Mouse (Mus musculus): ENCODE results near the gene Hacd1.

Gene Hacd1

DNA sequence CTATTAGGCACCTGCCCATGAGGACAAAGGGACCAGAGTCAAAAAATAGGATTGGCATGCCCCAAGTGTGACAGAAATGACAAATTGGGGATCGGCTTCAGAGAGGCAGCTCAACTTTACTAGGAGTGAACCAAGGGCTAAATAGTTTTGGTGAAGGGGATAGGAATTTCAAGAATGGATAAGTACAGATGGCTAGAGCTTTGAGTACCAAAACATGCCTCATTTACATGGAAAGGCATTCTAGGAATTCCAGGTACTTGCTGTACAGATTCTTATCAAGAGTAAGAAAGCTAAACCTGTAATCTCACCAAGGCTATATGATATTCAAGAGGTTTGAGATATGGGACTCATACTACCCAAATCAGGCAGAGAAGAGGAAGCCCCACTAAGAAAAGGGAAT lies 95.8 kb downstream of the Hacd1 start:
- no peak for DNase-seq

DNA sequence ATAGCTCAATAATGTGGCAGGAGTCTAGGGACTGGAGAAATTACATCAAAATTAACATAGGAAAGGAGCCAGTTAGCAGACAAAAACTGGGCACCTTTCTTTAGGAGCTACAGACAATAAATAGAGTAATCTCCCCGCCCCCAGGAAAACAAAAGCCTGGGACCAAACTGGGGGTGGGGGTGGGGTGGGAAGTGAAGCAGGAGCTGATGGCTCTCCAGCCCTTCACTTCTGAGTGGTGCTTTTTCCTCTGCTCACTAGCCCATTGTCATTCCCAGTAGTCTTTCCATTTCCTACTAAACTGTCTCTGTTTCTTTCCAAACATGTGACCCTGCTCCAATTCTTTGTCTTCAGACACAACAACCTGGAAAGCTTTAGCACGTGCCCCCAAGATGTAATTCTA lies 99.5 kb downstream of the Hacd1 start:
- DNase-seq = no peak

GRCm38 (mm10) chr2:13938118-13938517 lies 117.8 kb downstream of the Hacd1 start:
- peak in 1 of 2 experiments; percentile 3 for DNase-seq

- no peak for DNase-seq
Measured at GRCm38 (mm10) chr2:13935343-13935742, 120.6 kb downstream of the Hacd1 start.

GRCm38 (mm10) chr2:13932253-13932652 lies 123.7 kb downstream of the Hacd1 start:
- DNase-seq = no peak

DNA sequence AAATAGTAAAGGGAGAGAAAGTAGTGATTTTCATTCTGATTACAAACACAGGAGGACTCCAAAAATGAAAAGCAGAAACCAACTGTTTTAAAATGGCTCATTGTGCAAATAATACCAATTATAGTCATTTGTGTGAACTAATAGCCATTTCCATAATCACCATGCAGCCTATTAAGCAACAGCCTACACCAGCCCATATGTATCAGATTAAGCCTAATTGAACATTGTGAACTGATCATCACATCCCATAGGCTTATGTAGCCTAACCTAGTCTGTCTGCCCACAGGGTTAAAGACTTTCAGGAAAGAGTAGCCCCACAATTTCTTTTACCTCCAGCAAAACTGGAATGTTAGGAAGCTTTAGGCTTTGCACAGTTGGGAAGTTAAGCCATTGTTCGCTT lies 125.2 kb downstream of the Hacd1 start:
- DNase-seq = no peak

DNA sequence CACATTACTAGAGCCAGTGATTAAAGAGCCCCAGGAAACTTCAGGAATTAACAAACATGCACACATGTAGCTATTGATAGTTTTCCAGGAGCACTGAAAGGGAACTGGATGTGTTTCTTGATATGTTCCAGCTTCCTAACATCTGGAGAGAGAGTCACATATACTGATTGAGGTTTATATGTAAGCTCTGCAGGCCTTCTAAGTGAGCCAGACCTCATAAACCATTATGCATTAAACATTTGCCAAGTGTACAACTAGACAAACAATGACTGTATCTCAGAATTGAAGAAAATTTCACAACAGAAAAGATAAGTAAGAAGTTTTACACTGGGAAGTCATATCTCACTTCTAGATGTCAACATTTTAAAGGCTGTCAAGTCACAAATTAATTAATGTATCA lies 167.4 kb downstream of the Hacd1 start:
- DNase-seq = no peak

DNA sequence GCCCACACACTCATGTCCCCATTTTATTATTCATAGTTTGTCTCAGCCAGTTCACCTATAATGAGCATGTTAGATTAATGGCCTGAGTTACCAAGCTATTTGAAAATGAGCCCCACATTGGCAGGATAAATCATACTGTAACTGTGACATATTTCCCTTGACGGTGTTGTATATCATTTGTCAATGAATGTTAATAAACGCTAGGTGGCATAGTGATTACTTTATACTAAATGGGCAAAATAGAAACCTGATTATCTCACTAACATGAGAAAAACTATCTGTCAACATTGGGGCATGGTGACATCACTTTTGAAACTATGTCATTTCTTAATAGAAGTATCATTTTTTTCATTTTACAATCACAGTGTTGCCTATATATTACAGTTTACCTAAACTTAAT lies 198.5 kb downstream of the Hacd1 start:
- DNase-seq = no peak

DNA sequence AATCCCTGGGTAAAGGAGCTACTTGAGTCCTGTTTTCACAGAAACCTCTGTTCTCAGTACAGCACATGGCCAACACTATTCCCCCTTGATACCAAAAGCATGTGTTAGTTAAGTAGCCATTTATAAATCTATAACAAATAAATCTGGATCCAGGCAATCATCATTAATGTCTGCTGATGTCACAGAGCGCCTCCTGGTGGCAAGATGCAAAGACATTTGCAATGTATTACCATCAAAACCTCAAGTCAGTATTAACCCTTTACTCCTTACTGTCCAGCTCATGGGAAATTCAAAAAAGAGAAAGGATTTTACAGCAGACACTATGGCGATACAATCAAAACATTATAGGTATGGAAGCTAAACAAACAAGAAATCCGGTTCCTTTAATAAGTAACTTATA lies 200.4 kb downstream of the Hacd1 start:
- DNase-seq = peak; percentile 4 to 15

DNA sequence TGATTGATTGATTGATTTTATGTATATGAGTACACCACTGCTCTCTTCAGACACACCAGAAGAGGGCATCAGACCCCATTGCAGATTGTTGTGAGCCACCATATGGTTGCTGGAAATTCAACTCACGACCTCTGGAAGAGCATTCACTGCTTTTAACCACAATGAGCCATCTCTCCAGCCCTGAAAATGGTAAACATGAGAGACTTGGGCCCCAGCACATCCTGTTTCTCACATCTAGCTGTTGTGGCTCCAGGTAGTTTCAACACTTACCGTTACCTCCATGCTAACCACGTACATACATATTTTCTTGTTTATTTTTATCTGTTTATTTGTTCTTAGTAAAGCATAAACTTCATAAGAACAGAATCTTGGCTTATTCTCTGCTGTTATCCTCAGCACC lies 219.6 kb downstream of the Hacd1 start:
- DNase-seq = no peak

DNA sequence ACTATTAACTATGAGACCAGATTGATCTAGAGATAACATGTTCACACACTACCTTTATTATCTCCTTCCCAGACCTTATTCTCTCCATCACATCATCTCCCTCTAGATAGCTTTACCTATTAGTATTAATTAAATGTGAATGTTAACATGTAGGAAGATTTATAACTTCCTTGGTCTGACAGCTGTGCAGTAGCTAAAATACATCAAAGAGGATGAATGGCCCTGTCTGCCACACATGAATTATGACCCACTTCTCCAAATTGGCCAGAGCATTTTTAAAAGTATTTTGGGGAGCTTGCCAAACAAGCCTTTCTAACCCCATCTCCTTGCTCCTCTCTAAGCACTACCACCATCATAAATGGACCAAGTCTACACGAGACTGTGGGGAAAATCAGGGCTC lies 220.9 kb downstream of the Hacd1 start:
- no peak for DNase-seq

DNA sequence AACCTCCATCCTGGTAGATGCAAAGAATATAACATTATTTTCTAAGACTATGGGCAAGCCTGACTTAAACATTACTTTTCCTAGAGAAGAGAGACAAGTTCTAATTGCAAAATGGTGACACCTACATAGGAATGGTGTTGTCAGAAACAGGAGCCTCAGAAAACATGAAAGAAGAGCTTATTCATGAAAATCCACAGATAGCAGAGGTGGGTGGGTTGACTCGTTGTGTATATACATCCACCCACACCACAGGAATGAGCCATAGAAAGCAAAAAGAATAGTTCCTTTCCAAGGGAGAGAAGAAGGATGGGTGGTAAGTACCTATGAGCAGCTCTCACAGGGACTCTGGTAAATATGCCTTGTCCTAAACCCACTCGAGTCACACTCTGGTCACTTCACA lies 239.3 kb downstream of the Hacd1 start:
- DNase-seq = no peak

GRCm38 (mm10) chr2:13808593-13808992 lies 247.3 kb downstream of the Hacd1 start:
- no peak for DNase-seq

DNA sequence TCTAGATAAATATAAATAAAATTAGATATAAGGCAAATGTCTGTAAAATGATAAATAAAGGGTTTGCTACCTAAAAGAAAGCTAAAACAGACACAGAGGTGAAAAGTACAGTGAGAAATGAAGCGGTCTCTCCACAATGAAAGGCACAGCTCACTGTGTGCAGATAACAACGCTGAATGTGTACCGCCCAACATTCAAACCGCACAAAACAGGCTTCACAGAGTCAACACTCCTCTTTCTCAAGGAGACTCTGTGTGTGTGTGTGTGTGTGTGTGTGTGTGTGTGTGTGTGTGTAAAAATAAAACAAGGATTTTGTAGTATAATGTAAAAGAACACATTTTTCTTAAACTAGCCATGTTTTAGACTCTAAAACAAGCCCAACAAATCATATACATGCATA lies 247.9 kb downstream of the Hacd1 start:
- no peak for DNase-seq

DNA sequence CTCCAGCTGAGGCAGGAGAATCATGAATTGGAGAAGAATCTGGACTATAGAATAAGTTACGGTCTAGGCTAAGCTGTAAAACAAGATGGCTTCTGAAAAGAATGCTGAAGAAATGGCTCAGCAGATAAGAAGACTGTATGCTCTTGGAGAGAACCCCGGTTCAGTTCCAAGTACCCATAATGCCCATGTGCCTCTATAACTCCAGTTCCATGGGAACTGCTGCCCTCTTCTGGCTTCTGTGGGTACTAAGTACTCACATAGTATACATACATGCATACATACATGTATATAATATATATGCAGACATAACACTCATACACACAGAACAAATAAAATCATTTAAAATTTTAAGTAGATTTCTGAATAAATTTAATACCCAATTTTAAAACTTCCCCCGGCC lies 249.8 kb downstream of the Hacd1 start:
- no peak for DNase-seq

DNA sequence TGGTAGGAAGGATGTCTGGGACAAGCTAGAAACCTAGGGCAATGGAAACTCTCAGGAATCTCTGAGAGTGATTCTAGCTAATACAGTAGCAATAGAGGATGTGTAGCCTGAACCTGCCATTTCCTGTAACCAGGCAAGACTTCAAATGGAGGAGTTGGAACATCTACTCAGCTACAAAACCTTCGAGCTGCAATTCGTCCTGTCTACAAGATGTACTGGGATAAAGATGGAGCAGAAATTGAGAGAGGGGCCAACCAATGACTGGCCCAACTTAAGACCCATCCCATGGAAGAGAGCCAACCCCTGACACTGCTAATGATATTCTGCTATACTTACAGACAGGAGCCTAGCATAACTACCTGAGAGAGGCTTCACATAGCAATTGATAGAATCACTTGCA lies 255.3 kb downstream of the Hacd1 start:
- no peak for DNase-seq
